Mouse (Mus musculus): ENCODE measurements around the gene Zfp57. TPM values are rescaled to one million over a fixed set of nuclear protein-coding genes. Genes with fewer than 3 reads are reported as not detected.
"Not testable (repeated sequence)": the region's sequence is repeated elsewhere in the genome, so short reads cannot be mapped to it uniquely, and the experiment has no call there.

Zfp57 gene
- polyA plus RNA-seq, 1 experiment from 2014 or later: 10.0 TPM

DNA sequence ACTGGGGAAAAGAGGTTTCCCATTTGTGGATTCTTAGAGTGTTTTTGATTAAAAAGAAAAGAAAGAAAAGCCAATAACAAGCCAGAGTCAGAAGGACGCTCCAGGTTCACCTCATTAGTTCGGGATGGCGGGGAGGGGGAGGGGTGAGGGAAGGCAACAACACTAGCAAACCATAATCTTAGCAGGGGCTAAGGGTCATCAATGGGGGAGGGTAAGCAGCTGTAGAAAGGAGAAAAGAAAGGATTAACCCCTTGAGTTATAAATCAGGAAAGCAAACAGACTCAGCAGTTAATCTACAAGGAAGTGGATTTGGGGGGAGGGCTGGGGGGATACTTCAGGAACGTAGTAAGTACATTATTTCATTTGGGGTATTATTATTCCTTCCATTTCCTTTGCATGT, 19.1 kb upstream of the Zfp57 start:
- Histone ChIP-seq H3K9ac (ENCODE audit: low read length) (no peak overlapping the region), H3K4me1 (replicated peaks; ENCODE audit: control insufficient read depth, insufficient read depth) (peaks cover 2% of the 10 kb centered on the region; the same call in 1 of the 2 replicates), H3K4me3 (ENCODE audit: low read depth, low read length) (no peak overlapping the region), H3K9me3 (ENCODE audit: control insufficient read depth, low read length) (no peaks in the 10 kb centered on the region), H3K27ac (replicated peaks) (no peak overlapping the region), H3K27me3 (ENCODE audit: control insufficient read depth, insufficient read depth, low read length) (no peaks in the 10 kb centered on the region), H3K4me2 (replicated peaks; ENCODE audit: low read depth) (peak overlapping the region; percentile 44), H3K36me3 (ENCODE audit: control insufficient read depth, insufficient read depth, low read length) (no peaks in the 10 kb centered on the region)
- TF ChIP-seq CTCF (IDR thresholded peaks at IDR 0.05; ENCODE audit: low read depth): no peak
- no peak for TF ChIP-seq EP300 (optimal IDR thresholded peaks at IDR 0.05)
- DNase-seq (ENCODE audit: low spot score): no peak
- 8% methylated on average over 4 of the region's 4 CpGs for WGBS
- ATAC-seq (ENCODE audit: low FRiP score, low TSS enrichment): no peak

DNA sequence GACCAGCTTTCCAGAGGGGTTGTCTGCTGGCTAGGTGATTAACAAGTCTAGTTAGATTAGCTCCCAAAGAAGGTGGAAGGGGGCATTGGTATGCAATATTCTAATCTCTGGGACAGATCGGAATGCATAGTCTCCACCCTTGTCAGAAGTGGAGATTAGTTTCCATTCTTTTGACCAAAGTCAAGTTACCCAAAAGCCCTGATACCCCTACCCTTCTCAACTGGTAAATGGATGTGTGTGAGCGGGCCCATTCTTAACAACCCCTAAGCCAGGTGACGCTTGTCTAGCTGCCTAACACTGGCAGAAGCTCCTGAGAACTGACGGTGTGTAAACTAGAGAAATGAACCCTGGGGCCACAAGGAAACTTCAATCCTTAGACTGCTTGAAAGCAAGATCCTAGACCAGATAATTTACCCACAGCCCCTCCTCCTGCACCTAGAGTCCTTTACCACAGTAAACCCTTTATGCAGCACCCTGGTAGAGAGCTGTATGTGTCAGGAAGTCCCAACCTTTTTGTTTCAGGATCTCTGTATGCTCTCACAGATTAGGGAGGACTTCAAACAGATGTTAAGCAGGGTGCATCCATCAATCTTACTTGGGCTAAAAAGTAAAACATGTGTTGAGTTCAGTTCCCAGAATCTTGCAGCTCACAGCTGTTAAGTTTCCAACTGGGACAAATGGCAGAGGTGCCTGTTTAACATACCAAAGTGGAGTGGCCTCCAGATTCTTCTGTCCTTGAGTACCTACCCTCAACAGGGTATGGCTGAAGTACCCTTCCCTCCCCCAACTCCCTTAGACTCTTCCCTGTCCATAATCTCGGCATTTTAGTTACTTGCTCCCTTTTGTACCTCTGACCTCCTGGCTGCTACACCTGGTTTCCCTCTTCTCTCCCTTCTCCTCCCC, 18.5 kb upstream of the Zfp57 start:
- DNase-seq (ENCODE audit: low spot score) (no peak), ATAC-seq (ENCODE audit: low FRiP score, low TSS enrichment) (no peak)
- 38% methylated on average over 5 of the region's 5 CpGs for WGBS
- Histone ChIP-seq H3K27ac (replicated peaks) (no peak overlapping the region), H3K27me3 (ENCODE audit: control insufficient read depth, insufficient read depth, low read length) (no peaks in the 10 kb centered on the region), H3K36me3 (ENCODE audit: control insufficient read depth, insufficient read depth, low read length) (no peaks in the 10 kb centered on the region), H3K9me3 (ENCODE audit: control insufficient read depth, low read length) (no peaks in the 10 kb centered on the region), H3K4me3 (ENCODE audit: low read depth, low read length) (no peak overlapping the region), H3K4me1 (replicated peaks; ENCODE audit: control insufficient read depth, insufficient read depth) (peaks cover 2% of the 10 kb centered on the region; the same call in 1 of the 2 replicates), H3K9ac (ENCODE audit: low read length) (no peak overlapping the region), H3K4me2 (replicated peaks; ENCODE audit: low read depth) (no peak overlapping the region)
- TF ChIP-seq EP300 (optimal IDR thresholded peaks at IDR 0.05) (no peak), CTCF (IDR thresholded peaks at IDR 0.05; ENCODE audit: low read depth) (no peak)

DNA sequence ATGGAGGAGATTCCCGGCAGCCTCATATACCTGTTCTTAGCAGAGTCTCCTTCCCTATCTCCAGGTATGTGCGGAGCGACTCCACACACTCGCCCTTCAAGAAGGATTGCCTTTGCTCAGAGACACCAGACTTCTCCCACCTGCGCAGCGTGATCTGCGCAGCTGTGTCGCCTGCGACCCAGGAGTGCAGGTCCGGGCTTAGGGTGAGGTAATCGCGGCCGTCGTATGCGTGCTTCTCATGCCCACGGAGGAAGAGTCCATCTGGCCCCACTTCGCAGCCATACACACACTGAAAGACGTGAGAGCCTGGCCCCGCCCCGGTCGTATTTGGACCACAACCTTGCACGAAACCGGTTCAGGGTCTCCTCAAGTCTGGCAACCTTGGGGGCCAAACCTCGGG, 12.5 kb upstream of the Zfp57 start:
- Histone ChIP-seq H3K9me3 (ENCODE audit: control insufficient read depth, low read length) (no peaks in the 10 kb centered on the region), H3K27me3 (ENCODE audit: control insufficient read depth, insufficient read depth, low read length) (no peaks in the 10 kb centered on the region), H3K36me3 (ENCODE audit: control insufficient read depth, insufficient read depth, low read length) (no peaks in the 10 kb centered on the region), H3K4me1 (replicated peaks; ENCODE audit: control insufficient read depth, insufficient read depth) (0 out of 2 replicates have a peak, but pooled peaks cover 2% of the 10 kb centered on the region), H3K4me3 (ENCODE audit: low read depth, low read length) (no peak overlapping the region), H3K27ac (replicated peaks) (no peak overlapping the region), H3K4me2 (replicated peaks; ENCODE audit: low read depth) (0 out of 2 replicates have a peak overlapping the region, but pooled peaks have one; percentile 1), H3K9ac (ENCODE audit: low read length) (no peak overlapping the region)
- TF ChIP-seq CTCF (IDR thresholded peaks at IDR 0.05; ENCODE audit: low read depth): no peak
- no peak for TF ChIP-seq EP300 (optimal IDR thresholded peaks at IDR 0.05)
- ATAC-seq (ENCODE audit: low FRiP score, low TSS enrichment) (no peak), DNase-seq (ENCODE audit: low spot score) (no peak)
- 9% methylated on average over 24 of the region's 24 CpGs for WGBS

DNA sequence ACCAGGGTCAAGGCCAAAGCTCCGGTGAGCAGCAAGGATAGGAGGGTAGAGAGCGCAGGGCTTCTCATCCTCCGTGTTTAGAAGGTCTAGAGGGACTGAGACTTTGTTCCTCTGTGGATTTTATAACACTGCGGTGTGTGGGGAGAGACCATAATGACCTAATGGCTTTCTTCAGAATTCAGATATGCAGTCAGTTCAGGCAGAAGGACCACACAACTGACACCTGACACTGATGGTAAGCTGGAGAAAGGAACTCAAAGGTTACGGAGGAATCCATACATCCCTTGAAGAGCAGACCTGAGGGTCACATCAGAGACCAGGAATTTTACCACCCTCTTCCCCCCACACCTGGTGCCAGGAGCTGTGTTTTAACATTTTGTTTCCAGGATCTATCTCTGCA, 11.5 kb upstream of the Zfp57 start, which contains the start of gene H2-M5:
H2-M5 (minus strand) TSS at position 101 of the 400 bp plus-strand sequence.
- TF ChIP-seq CTCF (IDR thresholded peaks at IDR 0.05; ENCODE audit: low read depth) (no peak), EP300 (optimal IDR thresholded peaks at IDR 0.05) (no peak)
- H3K27ac ChIP-seq (replicated peaks): no peak within 1 kb of the TSS
- WGBS: 32% methylated on average over 5 of the region's 5 CpGs
- ATAC-seq (ENCODE audit: low FRiP score, low TSS enrichment) (no peak), DNase-seq (ENCODE audit: low spot score) (no peak)
- H3K4me1 ChIP-seq (replicated peaks; ENCODE audit: control insufficient read depth, insufficient read depth): 0 out of 2 replicates have a peak, but pooled peaks cover 2% of the 10 kb centered on the region
- no peak within 1 kb of the TSS for H3K9ac ChIP-seq (ENCODE audit: low read length)
- no peak within 1 kb of the TSS for H3K4me3 ChIP-seq (ENCODE audit: low read depth, low read length)
- no peaks in the 10 kb centered on the region for H3K9me3 ChIP-seq (ENCODE audit: control insufficient read depth, low read length)
- H3K27me3 ChIP-seq (ENCODE audit: control insufficient read depth, insufficient read depth, low read length): no peaks in the 10 kb centered on the region
- no peaks in the 10 kb centered on the region for H3K36me3 ChIP-seq (ENCODE audit: control insufficient read depth, insufficient read depth, low read length)
- H3K4me2 ChIP-seq (replicated peaks; ENCODE audit: low read depth): 0 out of 2 replicates have a peak within 1 kb of the TSS, but pooled peaks have one; percentile 1

DNA sequence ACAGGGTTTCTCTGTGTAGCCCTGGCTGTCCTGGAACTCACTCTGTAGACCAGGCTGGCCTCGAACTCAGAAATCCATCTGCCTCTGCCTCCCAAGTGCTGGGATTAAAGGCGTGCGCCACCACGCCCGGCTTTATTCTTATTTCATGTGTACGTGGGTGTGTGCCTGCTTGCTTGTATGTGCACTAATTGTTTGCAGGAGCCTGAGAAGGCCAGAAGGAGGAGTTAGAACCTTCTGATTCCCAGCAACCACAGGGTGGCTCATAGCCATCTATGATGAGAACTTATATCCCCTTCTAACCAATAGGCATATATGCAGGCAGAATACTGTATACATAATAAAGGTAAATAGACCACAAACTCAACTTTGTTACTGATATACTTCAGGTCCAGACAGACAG, 10.3 kb upstream of the Zfp57 start:
- not testable (repeated sequence) for H3K4me1 ChIP-seq (replicated peaks; ENCODE audit: control insufficient read depth, insufficient read depth); H3K4me2 ChIP-seq (replicated peaks; ENCODE audit: low read depth); H3K9me3 ChIP-seq (ENCODE audit: control insufficient read depth, low read length); ATAC-seq (ENCODE audit: low FRiP score, low TSS enrichment); DNase-seq (ENCODE audit: low spot score); H3K36me3 ChIP-seq (ENCODE audit: control insufficient read depth, insufficient read depth, low read length); H3K27ac ChIP-seq (replicated peaks); H3K4me3 ChIP-seq (ENCODE audit: low read depth, low read length); H3K27me3 ChIP-seq (ENCODE audit: control insufficient read depth, insufficient read depth, low read length); H3K9ac ChIP-seq (ENCODE audit: low read length)
- WGBS: 95% methylated on average over 5 of the region's 6 CpGs
